Mouse (Mus musculus): ENCODE measurements around the gene Map2k7.

Gene Map2k7

GRCm38 (mm10) chr8:4259125-4259804 lies 20.7 kb downstream of the Map2k7 start, which contains the start of gene Ctxn1:
Ctxn1 (minus strand) TSS chr8:4259274.
- DNase-seq (ENCODE audit: low read depth), result peak; percentile 94

- no peak for DNase-seq (ENCODE audit: low read depth)
Measured at GRCm38 (mm10) chr8:4259805-4260170, 21.2 kb downstream of the Map2k7 start.

GRCm38 (mm10) chr8:4263105-4263791 lies 24.7 kb downstream of the Map2k7 start:
- DNase-seq (ENCODE audit: low read depth), result no peak

- no peak for DNase-seq (ENCODE audit: low read depth)
Measured at GRCm38 (mm10) chr8:4265160-4265914, 26.8 kb downstream of the Map2k7 start.

GRCm38 (mm10) chr8:4267627-4268026 lies 29.1 kb downstream of the Map2k7 start:
- DNase-seq (ENCODE audit: low read depth), result peak; percentile 40

GRCm38 (mm10) chr8:4269609-4270008 lies 31.1 kb downstream of the Map2k7 start:
- DNase-seq (ENCODE audit: low read depth), result no peak

- peak; percentile 98 for DNase-seq (ENCODE audit: low read depth)
Measured at GRCm38 (mm10) chr8:4275275-4276110, 37.0 kb downstream of the Map2k7 start, which contains the start of gene Timm44. Timm44 (minus strand) TSS chr8:4275913.

GRCm38 (mm10) chr8:4276111-4276465 lies 37.5 kb downstream of the Map2k7 start:
- DNase-seq (ENCODE audit: low read depth), result no peak

GRCm38 (mm10) chr8:4292738-4293137 lies 54.2 kb downstream of the Map2k7 start:
- DNase-seq (ENCODE audit: low read depth), result no peak
